Mouse (Mus musculus): ENCODE results near the gene Cox7b2. TPM values are rescaled to one million over a fixed set of nuclear protein-coding genes. Genes with fewer than 3 reads are reported as not detected.

Cox7b2 gene
- 0.12 and 0.23 TPM in 2 replicates for polyA plus RNA-seq (2012; rRNA removed)

GRCm38 (mm10) chr5:71548079-71548478, at the start of gene Cox7b2:
Gene Cox7b2, minus strand, starts transcription at chr5:71548205.

Other genes with a start within 250 kb of the Cox7b2 start
- gene Gabrb1, start 109.9 kb upstream of the Cox7b2 start, polyA plus RNA-seq (2012; rRNA removed), result 2.1 and 2.4 TPM in 2 replicates
- 3.8 and 4.8 TPM in 2 replicates for gene Gabra4, start 110.1 kb upstream of the Cox7b2 start, polyA plus RNA-seq (2012; rRNA removed)

Data from central nervous system, embryonic 14 days (tissue).